Mouse (Mus musculus): ENCODE measurements at regions not wholly inside any gene's neighbourhood (a gene's known extent, or its start where the extent isn't known, plus 50 kb on each side); places are given as distances from the start of the nearest gene placed in this dataset.
A peak's percentile ranks its signal among the peaks of the same experiment; 100 is the strongest.

DNA sequence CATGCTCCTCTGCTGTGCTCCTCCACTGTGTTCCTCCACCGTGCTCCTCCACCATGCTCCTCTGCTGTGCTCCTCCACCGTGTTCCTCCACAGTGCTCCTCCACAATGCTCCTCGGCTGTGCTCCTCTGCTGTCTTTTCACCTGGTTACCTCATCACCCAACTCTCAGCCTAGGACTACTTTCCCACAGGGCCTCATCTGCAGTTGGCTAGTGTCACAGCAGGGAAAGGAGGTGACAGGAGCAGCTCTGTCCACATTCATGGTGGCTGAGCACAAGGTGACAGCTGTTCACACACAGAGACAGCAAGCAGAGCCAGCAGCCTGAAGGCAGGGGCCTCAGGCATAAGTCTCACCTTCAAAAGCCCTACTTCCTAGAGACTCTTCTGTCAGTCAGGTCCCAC lies 59.3 kb upstream of the Neurl1b start:
- H3K36me3 ChIP-seq (ENCODE audit: control insufficient read depth, insufficient read depth, low read length) = no peaks in the 10 kb centered on the region
- H3K9ac ChIP-seq (ENCODE audit: low read length) = no peak overlapping the region
- no peaks in the 10 kb centered on the region for H3K4me1 ChIP-seq (ENCODE audit: control insufficient read depth, insufficient read depth, low read length)
- no peak for ATAC-seq
- no peaks in the 10 kb centered on the region for H3K9me3 ChIP-seq (replicated peaks; ENCODE audit: control insufficient read depth, low read length)
- no peak overlapping the region for H3K4me2 ChIP-seq (ENCODE audit: low read length)
- H3K27ac ChIP-seq (ENCODE audit: low read depth, low read length) = no peak overlapping the region
- H3K4me3 ChIP-seq (ENCODE audit: low read depth, low read length) = no peak overlapping the region
- no peaks in the 10 kb centered on the region for H3K27me3 ChIP-seq (replicated peaks; ENCODE audit: control insufficient read depth, insufficient read depth, low read length)
- DNase-seq (ENCODE audit: low spot score) = no peak
- 85% methylated on average over 3 of the region's 3 CpGs for WGBS

DNA sequence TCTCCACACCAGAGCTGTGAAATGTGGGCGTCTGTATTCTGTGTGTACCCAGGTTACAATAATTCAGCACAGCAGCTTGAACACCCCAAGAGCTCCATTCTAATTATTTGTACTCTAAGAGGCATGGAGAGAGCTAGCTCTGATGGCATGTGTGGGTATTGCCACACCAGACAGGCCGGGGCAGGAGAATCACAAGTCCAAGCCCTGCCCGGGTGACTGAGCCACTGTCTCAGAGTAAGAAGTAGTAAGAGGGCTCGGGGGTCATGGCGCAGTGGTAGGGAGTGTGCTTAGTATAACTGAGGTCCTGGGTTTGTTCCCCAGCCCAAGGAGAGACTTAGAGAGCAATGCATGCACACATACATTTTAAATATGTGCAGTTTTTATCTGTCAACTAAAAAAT lies 57.7 kb upstream of the Neurl1b start:
- no peak overlapping the region for H3K4me3 ChIP-seq (ENCODE audit: low read depth, low read length)
- no peak overlapping the region for H3K4me2 ChIP-seq (ENCODE audit: low read length)
- H3K4me1 ChIP-seq (ENCODE audit: control insufficient read depth, insufficient read depth, low read length) = peaks cover 6% of the 10 kb centered on the region; the same call in 1 of the 2 replicates
- H3K9ac ChIP-seq (ENCODE audit: low read length) = no peak overlapping the region
- 79% methylated on average over 5 of the region's 5 CpGs for WGBS
- no peaks in the 10 kb centered on the region for H3K27me3 ChIP-seq (replicated peaks; ENCODE audit: control insufficient read depth, insufficient read depth, low read length)
- H3K36me3 ChIP-seq (ENCODE audit: control insufficient read depth, insufficient read depth, low read length) = no peaks in the 10 kb centered on the region
- peak overlapping the region; percentile 14; the same call in 1 of the 2 replicates for H3K27ac ChIP-seq (ENCODE audit: low read depth, low read length)
- ATAC-seq (no peak), DNase-seq (ENCODE audit: low spot score) (no peak)
- H3K9me3 ChIP-seq (replicated peaks; ENCODE audit: control insufficient read depth, low read length) = no peaks in the 10 kb centered on the region

DNA sequence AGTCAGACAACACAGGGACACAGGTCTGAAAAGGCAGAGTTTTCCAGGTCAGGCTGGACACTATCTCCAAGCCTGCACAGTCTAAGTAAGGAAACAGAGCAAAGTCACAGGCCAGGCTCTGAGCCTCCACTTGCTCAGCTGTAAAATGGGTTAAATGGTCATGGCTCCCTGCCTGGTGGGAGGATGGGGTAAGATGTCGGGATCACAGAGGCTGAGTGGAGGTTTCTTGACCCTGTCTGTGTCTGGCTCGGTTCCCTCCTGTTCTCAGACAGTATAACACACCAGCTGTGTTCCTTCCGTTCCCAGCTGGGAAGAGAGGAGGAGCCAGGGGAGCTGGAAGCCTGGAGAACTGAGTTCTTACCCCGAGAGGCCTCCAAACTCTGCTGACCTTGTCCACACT lies 56.8 kb upstream of the Neurl1b start:
- peaks cover 11% of the 10 kb centered on the region for H3K4me1 ChIP-seq (ENCODE audit: control insufficient read depth, insufficient read depth, low read length)
- H3K4me3 ChIP-seq (ENCODE audit: low read depth, low read length) = no peak overlapping the region
- no peak overlapping the region for H3K27ac ChIP-seq (ENCODE audit: low read depth, low read length)
- no peak for DNase-seq (ENCODE audit: low spot score)
- H3K9ac ChIP-seq (ENCODE audit: low read length) = no peak overlapping the region
- H3K4me2 ChIP-seq (ENCODE audit: low read length) = no peak overlapping the region
- no peaks in the 10 kb centered on the region for H3K9me3 ChIP-seq (replicated peaks; ENCODE audit: control insufficient read depth, low read length)
- WGBS = 63% methylated on average over 4 of the region's 4 CpGs
- no peak for ATAC-seq
- no peaks in the 10 kb centered on the region for H3K36me3 ChIP-seq (ENCODE audit: control insufficient read depth, insufficient read depth, low read length)
- no peaks in the 10 kb centered on the region for H3K27me3 ChIP-seq (replicated peaks; ENCODE audit: control insufficient read depth, insufficient read depth, low read length)

DNA sequence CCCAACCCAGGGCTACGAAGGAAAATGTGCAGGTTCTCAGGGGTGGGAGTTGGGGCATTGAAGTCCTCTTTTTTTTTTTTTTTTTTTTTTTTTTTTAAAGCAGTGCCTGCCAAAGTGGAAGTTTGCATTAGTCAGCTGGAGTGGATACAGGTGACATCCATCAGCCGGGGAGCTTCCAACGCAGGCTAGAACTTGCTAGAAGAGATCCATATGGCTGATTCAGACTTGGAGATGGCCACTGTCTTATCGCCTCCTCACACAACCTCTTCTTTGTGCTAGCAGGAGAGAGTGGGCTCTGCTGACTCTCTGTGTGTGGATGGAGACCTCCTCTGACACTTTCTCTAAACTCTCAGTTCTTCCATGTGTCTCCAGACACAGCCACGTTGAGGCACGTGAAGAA lies 53.9 kb upstream of the Neurl1b start:
- Histone ChIP-seq H3K4me3 (ENCODE audit: low read depth, low read length) (no peak overlapping the region), H3K9me3 (replicated peaks; ENCODE audit: control insufficient read depth, low read length) (no peaks in the 10 kb centered on the region), H3K36me3 (ENCODE audit: control insufficient read depth, insufficient read depth, low read length) (no peaks in the 10 kb centered on the region), H3K4me2 (ENCODE audit: low read length) (no peak overlapping the region), H3K27ac (ENCODE audit: low read depth, low read length) (no peak overlapping the region), H3K27me3 (replicated peaks; ENCODE audit: control insufficient read depth, insufficient read depth, low read length) (no peaks in the 10 kb centered on the region), H3K4me1 (ENCODE audit: control insufficient read depth, insufficient read depth, low read length) (peaks cover 16% of the 10 kb centered on the region), H3K9ac (ENCODE audit: low read length) (no peak overlapping the region)
- no peak for DNase-seq (ENCODE audit: low spot score)
- no peak for ATAC-seq
- 73% methylated on average over 6 of the region's 6 CpGs for WGBS

DNA sequence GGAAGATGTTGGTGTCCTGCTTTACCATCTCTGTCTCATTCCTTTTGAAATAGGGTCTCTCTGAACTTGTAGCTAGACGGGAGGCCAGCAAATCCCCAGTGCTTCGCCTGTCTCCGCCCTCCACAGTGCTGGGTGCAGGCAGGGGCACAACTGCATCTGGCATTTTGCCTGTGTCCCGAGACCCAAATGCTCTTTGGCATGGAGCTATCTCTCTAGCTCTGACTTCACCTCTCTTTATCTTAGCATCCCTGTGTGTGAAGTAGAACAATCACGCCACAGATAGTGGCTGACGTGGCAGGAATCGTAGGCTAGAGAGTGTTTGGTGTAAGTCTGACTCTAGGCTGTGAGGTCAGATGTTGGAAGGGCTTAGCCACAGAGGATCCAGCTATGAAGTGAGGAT lies 53.2 kb upstream of the Neurl1b start:
- H3K36me3 ChIP-seq (ENCODE audit: control insufficient read depth, insufficient read depth, low read length) = no peaks in the 10 kb centered on the region
- no peak overlapping the region for H3K9ac ChIP-seq (ENCODE audit: low read length)
- WGBS = 77% methylated on average over 7 of the region's 7 CpGs
- no peaks in the 10 kb centered on the region for H3K27me3 ChIP-seq (replicated peaks; ENCODE audit: control insufficient read depth, insufficient read depth, low read length)
- no peak for ATAC-seq
- no peak overlapping the region for H3K4me2 ChIP-seq (ENCODE audit: low read length)
- DNase-seq (ENCODE audit: low spot score) = no peak
- H3K27ac ChIP-seq (ENCODE audit: low read depth, low read length) = peak overlapping the region; percentile 22; the same call in 1 of the 2 replicates
- H3K4me1 ChIP-seq (ENCODE audit: control insufficient read depth, insufficient read depth, low read length) = peaks cover 16% of the 10 kb centered on the region
- H3K4me3 ChIP-seq (ENCODE audit: low read depth, low read length) = no peak overlapping the region
- no peaks in the 10 kb centered on the region for H3K9me3 ChIP-seq (replicated peaks; ENCODE audit: control insufficient read depth, low read length)

DNA sequence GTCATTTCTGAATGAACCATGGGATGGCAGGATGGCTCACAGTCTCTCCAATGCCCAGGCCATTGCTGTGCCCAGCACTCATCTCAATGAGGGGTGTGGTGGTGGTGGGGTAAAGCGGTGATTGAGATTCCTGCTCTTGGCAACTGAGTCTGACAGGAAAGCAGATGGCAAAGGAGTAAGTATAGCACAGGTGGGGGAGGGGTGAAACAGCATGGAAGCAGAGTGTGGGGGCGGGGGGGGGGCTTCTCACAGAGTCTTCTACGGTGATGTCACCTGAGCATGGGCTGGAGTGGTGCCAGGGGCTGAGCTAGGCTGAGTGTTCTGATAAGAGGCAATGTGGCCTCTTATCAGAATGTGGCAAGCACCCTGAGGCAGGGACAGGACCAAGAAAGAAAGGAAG lies 52.6 kb upstream of the Neurl1b start:
- H3K27ac ChIP-seq (ENCODE audit: low read depth, low read length) = peak overlapping the region; percentile 22; the same call in 1 of the 2 replicates
- peaks cover 16% of the 10 kb centered on the region for H3K4me1 ChIP-seq (ENCODE audit: control insufficient read depth, insufficient read depth, low read length)
- H3K9me3 ChIP-seq (replicated peaks; ENCODE audit: control insufficient read depth, low read length) = no peaks in the 10 kb centered on the region
- no peaks in the 10 kb centered on the region for H3K36me3 ChIP-seq (ENCODE audit: control insufficient read depth, insufficient read depth, low read length)
- no peak overlapping the region for H3K4me2 ChIP-seq (ENCODE audit: low read length)
- 15% methylated on average over 2 of the region's 3 CpGs for WGBS
- DNase-seq (ENCODE audit: low spot score) (peak; percentile 79), ATAC-seq (peak; percentile 63)
- H3K4me3 ChIP-seq (ENCODE audit: low read depth, low read length) = no peak overlapping the region
- H3K27me3 ChIP-seq (replicated peaks; ENCODE audit: control insufficient read depth, insufficient read depth, low read length) = no peaks in the 10 kb centered on the region
- no peak overlapping the region for H3K9ac ChIP-seq (ENCODE audit: low read length)

DNA sequence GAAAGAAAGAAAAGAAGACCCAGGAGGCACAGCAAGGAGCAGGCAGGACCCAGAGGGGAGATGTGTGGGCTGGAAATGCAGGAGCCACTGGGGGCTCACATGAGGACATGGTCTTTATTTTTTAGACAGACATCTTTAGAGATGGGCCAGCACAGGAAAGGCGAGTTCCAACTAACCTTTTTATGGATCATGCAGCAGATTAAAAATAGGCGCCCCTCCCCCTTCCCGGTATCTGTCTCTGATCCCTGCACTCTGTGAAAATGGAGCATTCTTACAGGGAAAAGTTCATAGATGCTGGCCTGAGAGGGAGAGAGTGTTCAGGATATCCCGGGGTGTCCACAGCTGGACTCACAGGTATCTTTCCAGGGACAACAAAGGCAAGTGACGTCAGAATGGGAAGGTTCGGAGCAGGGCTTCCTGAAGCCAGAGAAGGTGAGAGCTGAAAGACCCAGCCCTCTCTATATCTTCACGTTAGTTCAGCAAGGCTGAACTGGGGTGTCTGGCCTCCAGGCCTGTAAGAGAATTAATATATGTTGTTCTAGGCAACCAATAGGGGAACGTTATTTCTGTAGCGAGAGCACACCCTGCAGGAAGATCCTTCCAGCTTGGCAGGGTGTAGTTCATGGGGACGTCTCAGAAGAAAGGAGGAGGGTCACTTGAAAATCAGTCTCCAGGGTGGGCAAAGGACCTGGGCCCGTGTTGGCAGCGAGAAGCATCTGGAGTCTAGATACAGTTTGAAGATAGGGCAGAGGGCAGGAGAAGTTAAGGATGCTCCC lies 51.9 kb upstream of the Neurl1b start:
- Histone ChIP-seq H3K4me3 (ENCODE audit: low read depth, low read length) (no peak overlapping the region), H3K9me3 (replicated peaks; ENCODE audit: control insufficient read depth, low read length) (no peaks in the 10 kb centered on the region), H3K36me3 (ENCODE audit: control insufficient read depth, insufficient read depth, low read length) (no peaks in the 10 kb centered on the region), H3K27ac (ENCODE audit: low read depth, low read length) (no peak overlapping the region), H3K4me2 (ENCODE audit: low read length) (no peak overlapping the region), H3K27me3 (replicated peaks; ENCODE audit: control insufficient read depth, insufficient read depth, low read length) (no peaks in the 10 kb centered on the region), H3K4me1 (ENCODE audit: control insufficient read depth, insufficient read depth, low read length) (peaks cover 16% of the 10 kb centered on the region), H3K9ac (ENCODE audit: low read length) (no peak overlapping the region)
- WGBS = 62% methylated on average over 12 of the region's 12 CpGs
- DNase-seq (ENCODE audit: low spot score) (peak; percentile 27), ATAC-seq (peak; percentile 28; the same call in 1 of the 2 replicates)

DNA sequence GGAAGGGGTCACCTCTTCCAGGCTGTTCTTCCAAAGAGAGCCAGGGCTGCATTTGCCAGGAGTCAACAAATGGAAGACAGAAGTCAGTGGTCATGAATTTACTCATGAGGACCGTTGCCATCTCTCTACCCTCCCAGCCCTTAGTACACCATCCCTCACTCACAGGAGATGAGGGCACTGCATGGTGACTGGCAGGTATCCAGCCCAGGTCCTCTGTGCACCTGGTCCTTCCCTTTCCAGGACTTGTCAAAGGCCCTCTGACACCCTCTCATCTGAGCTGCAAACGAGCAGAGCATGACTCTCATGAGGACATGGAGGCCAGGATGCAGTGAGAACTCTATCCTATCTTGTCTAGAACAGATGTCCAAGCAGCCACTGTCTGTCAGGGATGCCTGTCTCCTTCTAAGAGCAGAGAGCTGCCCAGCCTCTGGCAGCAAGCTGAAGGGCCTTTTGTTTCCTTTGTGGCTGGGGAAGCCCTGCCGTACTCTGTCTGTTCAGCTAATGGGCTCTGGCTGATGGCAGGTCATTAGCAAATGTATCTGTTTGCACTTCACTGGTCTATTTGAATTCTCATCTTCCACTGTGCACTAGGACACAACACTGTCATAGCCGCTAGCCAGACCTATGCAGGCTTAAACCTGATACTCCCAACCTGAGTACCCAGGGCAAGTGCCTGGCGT lies 50.6 kb upstream of the Neurl1b start:
- peak; percentile 56 for DNase-seq (ENCODE audit: low spot score)
- no peaks in the 10 kb centered on the region for H3K36me3 ChIP-seq (ENCODE audit: control insufficient read depth, insufficient read depth, low read length)
- 32% methylated on average over 5 of the region's 5 CpGs for WGBS

More for the DNA sequence above, 50.6 kb upstream of the Neurl1b start:
- no peak overlapping the region for H3K9ac ChIP-seq (ENCODE audit: low read length)
- H3K9me3 ChIP-seq (replicated peaks; ENCODE audit: control insufficient read depth, low read length) = no peaks in the 10 kb centered on the region
- peaks cover 16% of the 10 kb centered on the region for H3K4me1 ChIP-seq (ENCODE audit: control insufficient read depth, insufficient read depth, low read length)
- no peak overlapping the region for H3K4me2 ChIP-seq (ENCODE audit: low read length)
- no peaks in the 10 kb centered on the region for H3K27me3 ChIP-seq (replicated peaks; ENCODE audit: control insufficient read depth, insufficient read depth, low read length)
- H3K4me3 ChIP-seq (ENCODE audit: low read depth, low read length) = no peak overlapping the region
- peak overlapping the region; percentile 60 for H3K27ac ChIP-seq (ENCODE audit: low read depth, low read length)
- ATAC-seq = peak; percentile 16; the same call in 1 of the 2 replicates
